Mouse (Mus musculus) limb, embryonic 10.5 days (tissue): ENCODE data around the gene Setd1b. TPM values are rescaled to one million over a fixed set of nuclear protein-coding genes. Genes with fewer than 3 reads are reported as not detected.
A peak's percentile ranks its signal among the peaks of the same experiment; 100 is the strongest.

Experiments used
- DNase-seq: peaks from one replicate; pipeline ENCODE4 v3.0.0-alpha.2; 2017; ENCODE audit warnings: low spot score
- H3K27ac ChIP-seq: fragments of 300-500 bp; sonication (generic); 2 replicates; pipeline ENCODE4 v1.5.1; 2016; ENCODE audit warnings: mild to moderate bottlenecking
- H3K27me3 ChIP-seq: fragments of 300-500 bp; sonication (generic); 2 replicates; pipeline ENCODE4 v1.6.1; 2016; ENCODE audit warnings: low read depth, mild to moderate bottlenecking; ENCODE audit not compliant: poor library complexity, severe bottlenecking
- H3K36me3 ChIP-seq: fragments of 300-500 bp; sonication (generic); 2 replicates; pipeline ENCODE4 v1.6.1; 2016; ENCODE audit warnings: mild to moderate bottlenecking, moderate library complexity
- H3K4me1 ChIP-seq: fragments of 300-500 bp; sonication (generic); 2 replicates; pipeline ENCODE4 v1.6.1; 2016
- H3K4me3 ChIP-seq: fragments of 300-500 bp; sonication (generic); 2 replicates; pipeline ENCODE4 v1.5.1; 2016; ENCODE audit warnings: mild to moderate bottlenecking, moderate library complexity
- H3K9me3 ChIP-seq: fragments of 300-500 bp; sonication (generic); replicated peaks from 2 replicates; pipeline ENCODE4 v1.6.1; 2016; ENCODE audit warnings: mild to moderate bottlenecking
- WGBS: fragments of 180-500 bp; shearing (Covaris S2); methylation state at CpG from one replicate; pipeline ENCODE4 v1.1.7; 2016; 5-methylcytosine and 5-hydroxymethylcytosine counted together
- polyA plus RNA-seq: library from polyadenylated mRNA; unstranded; fragments of >200 nt; fragmentation: Nextera tagmentation; extraction: Ambion mirVana; gene quantifications from 2 replicates; pipeline ENCODE4 v1.2.1, GENCODE M21; 2016

The Setd1b gene
- polyA plus RNA-seq, 1 experiment from 2014 or later: 10.6 TPM

DNA sequence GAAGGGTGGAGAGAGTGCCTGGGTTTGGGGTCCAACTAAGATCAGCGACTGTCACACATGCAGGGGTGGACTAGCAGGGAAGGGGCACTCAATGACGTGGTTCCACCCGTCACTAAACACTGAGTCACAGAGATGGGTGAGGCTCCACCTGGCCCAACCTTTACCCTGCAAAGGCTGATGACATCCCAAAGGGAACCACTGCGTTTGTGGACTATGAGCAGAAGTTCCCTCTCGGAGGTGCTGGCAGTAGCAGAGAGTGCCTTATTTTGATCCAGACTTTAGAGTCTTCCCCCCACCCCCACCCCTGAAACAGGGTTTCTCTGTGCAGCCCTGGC, 11.2 kb upstream of the Setd1b start:
- Histone ChIP-seq H3K27me3 (peaks cover 4% of the 10 kb centered on the region; the same call in 1 of the 2 replicates), H3K4me1 (peaks cover 47% of the 10 kb centered on the region), H3K9me3 (no peaks in the 10 kb centered on the region), H3K36me3 (peaks cover 52% of the 10 kb centered on the region), H3K27ac (no peak overlapping the region), H3K4me3 (no peak overlapping the region)
- no peak for DNase-seq
- WGBS: 88% methylated on average over 5 of the region's 5 CpGs

GRCm38 (mm10) chr5:123132308-123133071, 9.5 kb upstream of the Setd1b start, which contains the start of gene Rhof:
Rhof (minus strand) TSS chr5:123132692.
- 3% methylated on average over 44 of the region's 44 CpGs for WGBS
- H3K27ac ChIP-seq: peak within 1 kb of the TSS; percentile 69

GRCm38 (mm10) chr5:123133083-123133783, 8.8 kb upstream of the Setd1b start:
- Histone ChIP-seq H3K4me3 (peak overlapping the region; percentile 26), H3K4me1 (peaks cover 72% of the 10 kb centered on the region), H3K27me3 (peaks cover 4% of the 10 kb centered on the region; the same call in 1 of the 2 replicates), H3K9me3 (no peaks in the 10 kb centered on the region), H3K36me3 (peaks cover 51% of the 10 kb centered on the region), H3K27ac (no peak overlapping the region)
- 21% methylated on average over 18 of the region's 18 CpGs for WGBS
- DNase-seq: peak; percentile 91

More at GRCm38 (mm10) chr5:123132308-123133071, 9.5 kb upstream of the Setd1b start, which contains the start of gene Rhof:
- Histone ChIP-seq H3K36me3 (peaks cover 48% of the 10 kb centered on the region), H3K4me1 (peaks cover 64% of the 10 kb centered on the region), H3K27me3 (peaks cover 4% of the 10 kb centered on the region; the same call in 1 of the 2 replicates), H3K9me3 (no peaks in the 10 kb centered on the region), H3K4me3 (peak within 1 kb of the TSS; percentile 53)
- peak; percentile 87 for DNase-seq

DNA sequence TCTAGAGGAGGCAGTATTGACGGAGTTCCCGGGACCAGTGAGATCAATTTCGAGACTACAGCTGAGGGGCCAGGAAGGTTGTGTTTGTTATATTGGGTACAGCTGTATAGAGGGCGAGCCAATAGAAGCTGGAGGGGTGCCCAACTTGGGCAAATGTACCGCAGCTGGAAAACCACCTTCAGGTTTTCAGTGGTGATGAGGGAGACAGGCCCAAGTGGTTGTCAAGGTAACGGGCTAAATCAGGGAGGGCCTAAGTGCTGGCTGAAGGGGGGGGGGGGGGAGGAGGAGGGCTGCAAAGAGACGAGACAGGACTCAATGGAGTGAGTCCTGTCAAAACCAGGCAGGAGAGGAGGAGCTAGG, 8.2 kb upstream of the Setd1b start:
- Histone ChIP-seq H3K4me3 (peak overlapping the region; percentile 26), H3K9me3 (no peaks in the 10 kb centered on the region), H3K4me1 (peaks cover 77% of the 10 kb centered on the region), H3K36me3 (peaks cover 51% of the 10 kb centered on the region), H3K27me3 (peaks cover 4% of the 10 kb centered on the region; the same call in 1 of the 2 replicates), H3K27ac (no peak overlapping the region)
- no peak for DNase-seq
- 46% methylated on average over 6 of the region's 7 CpGs for WGBS

GRCm38 (mm10) chr5:123134186-123134874, 7.7 kb upstream of the Setd1b start:
- peak overlapping the region; percentile 99 for H3K4me3 ChIP-seq
- H3K27me3 ChIP-seq: peaks cover 4% of the 10 kb centered on the region; the same call in 1 of the 2 replicates
- DNase-seq: no peak
- H3K36me3 ChIP-seq: peaks cover 51% of the 10 kb centered on the region
- 49% methylated on average over 13 of the region's 13 CpGs for WGBS
- H3K4me1 ChIP-seq: peaks cover 79% of the 10 kb centered on the region
- H3K27ac ChIP-seq: peak overlapping the region; percentile 100
- H3K9me3 ChIP-seq: no peaks in the 10 kb centered on the region

DNA sequence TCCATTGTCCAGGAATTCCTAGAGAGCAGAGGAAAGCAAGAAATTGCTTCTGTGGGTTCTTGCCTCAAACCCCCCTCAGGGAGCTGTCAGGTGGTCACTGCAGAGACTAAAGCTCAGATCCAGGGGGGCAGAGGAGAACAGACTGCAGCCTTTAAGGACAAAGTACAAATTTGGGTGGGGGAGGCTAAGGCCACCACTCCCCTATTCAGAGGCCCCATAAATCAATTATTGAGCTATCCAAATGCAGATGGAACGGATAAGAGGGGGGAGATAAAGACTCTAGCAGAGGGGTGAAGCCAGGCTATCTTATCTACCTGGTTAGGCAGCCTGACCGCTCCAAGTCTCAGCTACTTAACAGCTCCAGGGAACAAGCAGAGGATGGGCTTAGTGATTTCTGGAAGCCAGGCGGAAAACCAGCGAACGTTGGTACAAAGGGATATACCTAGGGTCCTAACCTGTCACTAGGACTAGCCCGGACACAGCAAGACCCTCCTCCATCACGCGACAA, 7.1 kb upstream of the Setd1b start:
- 16% methylated on average over 8 of the region's 8 CpGs for WGBS
- Histone ChIP-seq H3K9me3 (no peaks in the 10 kb centered on the region), H3K36me3 (peaks cover 45% of the 10 kb centered on the region), H3K27ac (peak overlapping the region; percentile 100), H3K4me3 (peak overlapping the region; percentile 99), H3K4me1 (peaks cover 81% of the 10 kb centered on the region), H3K27me3 (peaks cover 4% of the 10 kb centered on the region; the same call in 1 of the 2 replicates)
- DNase-seq: no peak

DNA sequence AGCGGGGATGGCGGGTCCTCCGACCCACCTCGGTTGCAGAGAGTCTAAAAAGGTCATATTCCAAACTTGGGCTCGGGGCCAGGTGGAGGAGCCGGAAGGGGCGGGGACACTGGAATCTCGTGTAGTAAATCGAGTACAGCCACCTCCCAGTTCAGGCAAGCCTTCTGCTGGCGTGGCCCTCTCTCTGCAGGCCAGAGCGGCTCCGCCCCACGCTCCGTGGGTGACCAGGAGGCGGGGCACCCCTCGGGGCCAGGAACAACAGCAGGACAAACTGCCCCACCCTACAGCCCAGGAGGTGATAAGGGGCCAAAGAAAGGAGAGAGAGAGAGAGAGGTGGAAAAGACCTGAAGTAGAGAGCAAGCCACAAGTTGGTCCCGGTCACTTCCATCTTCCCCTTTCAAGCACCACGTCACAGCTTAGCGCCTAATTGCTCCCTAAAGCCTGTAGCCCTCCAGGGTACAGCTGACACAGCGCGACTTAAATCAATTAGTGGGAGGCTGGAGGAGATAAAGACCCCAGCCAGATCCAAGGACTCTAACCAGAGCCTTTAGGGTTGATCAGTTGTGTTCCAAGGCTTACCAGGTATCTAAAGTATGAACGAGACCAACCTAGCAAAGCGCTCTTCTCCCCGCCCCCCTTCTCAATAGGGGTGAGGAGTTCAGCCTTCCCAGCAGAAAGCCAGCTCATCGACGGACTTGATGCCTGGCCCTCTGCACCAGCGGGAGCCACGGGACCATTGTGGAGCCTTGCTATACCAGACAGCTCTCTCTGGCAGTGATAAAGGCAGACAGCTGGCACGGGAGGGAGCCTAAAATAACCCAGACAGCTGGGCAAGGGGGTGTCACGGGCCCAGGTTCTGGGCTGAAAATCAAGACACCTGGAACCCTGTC, 6.3 kb upstream of the Setd1b start:
- Histone ChIP-seq H3K4me1 (peaks cover 81% of the 10 kb centered on the region), H3K36me3 (peaks cover 39% of the 10 kb centered on the region), H3K27me3 (peaks cover 2% of the 10 kb centered on the region; the same call in 1 of the 2 replicates), H3K4me3 (peak overlapping the region; percentile 99), H3K9me3 (no peaks in the 10 kb centered on the region), H3K27ac (peak overlapping the region; percentile 100)
- 3% methylated on average over 30 of the region's 30 CpGs for WGBS
- DNase-seq: peak; percentile 76

GRCm38 (mm10) chr5:123136361-123137043, 5.5 kb upstream of the Setd1b start:
- Histone ChIP-seq H3K36me3 (peaks cover 39% of the 10 kb centered on the region), H3K9me3 (no peaks in the 10 kb centered on the region), H3K4me3 (peak overlapping the region; percentile 99), H3K27me3 (no peaks in the 10 kb centered on the region; the same call in 1 of the 2 replicates), H3K4me1 (peaks cover 76% of the 10 kb centered on the region), H3K27ac (peak overlapping the region; percentile 100)
- under 1% methylated on average over 13 of the region's 13 CpGs for WGBS
- DNase-seq: peak; percentile 83

DNA sequence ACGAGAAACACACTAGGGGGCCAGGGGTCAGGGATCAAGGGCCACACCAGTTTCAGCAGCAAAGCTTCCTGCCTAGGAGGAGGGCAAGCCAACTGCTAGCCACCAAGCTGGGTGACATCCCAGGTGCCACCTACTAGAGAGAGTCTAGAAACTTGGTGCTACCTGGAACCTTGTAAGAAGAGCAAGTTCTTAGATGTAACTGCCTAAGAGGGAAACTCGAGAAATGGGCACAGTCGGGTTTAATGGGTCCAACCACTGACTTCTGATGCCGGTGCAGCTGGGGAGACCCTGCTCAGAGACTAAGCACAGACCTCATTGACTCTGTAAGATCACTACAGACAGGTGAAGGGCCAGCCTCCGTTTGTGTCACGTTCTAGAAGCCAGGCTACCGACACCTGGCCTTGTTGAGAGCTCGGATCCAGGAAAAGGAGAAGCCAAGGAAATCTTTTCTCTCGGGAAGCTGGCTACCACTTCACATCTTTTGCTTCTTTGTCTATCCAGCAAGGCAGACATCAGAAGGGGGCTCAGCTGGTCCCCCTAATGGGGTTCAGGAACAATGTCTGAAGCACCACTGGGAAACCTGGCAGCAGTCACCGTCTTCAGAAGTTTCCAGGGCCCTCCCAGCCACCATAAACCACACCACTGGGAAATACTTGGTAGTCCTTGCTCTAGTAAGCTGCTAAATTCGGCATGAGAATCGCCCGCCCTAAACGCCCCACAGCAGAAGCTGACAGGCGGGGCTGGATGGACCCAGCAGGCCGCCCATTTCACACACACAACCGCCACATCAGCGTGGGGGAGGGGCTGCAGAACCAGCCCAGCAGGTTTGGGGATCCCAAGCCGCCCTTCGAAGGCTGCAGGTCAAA, 4.7 kb upstream of the Setd1b start:
- peaks cover 39% of the 10 kb centered on the region for H3K36me3 ChIP-seq
- H3K27me3 ChIP-seq: no peaks in the 10 kb centered on the region
- no peaks in the 10 kb centered on the region for H3K9me3 ChIP-seq
- H3K4me1 ChIP-seq: peaks cover 68% of the 10 kb centered on the region
- peak overlapping the region; percentile 99 for H3K4me3 ChIP-seq
- WGBS: 2% methylated on average over 20 of the region's 20 CpGs
- peak; percentile 84 for DNase-seq
- peak overlapping the region; percentile 100 for H3K27ac ChIP-seq

- Histone ChIP-seq H3K27me3 (no peaks in the 10 kb centered on the region), H3K36me3 (peaks cover 39% of the 10 kb centered on the region), H3K4me3 (peak overlapping the region; percentile 99), H3K27ac (peak overlapping the region; percentile 100), H3K4me1 (peaks cover 63% of the 10 kb centered on the region), H3K9me3 (no peaks in the 10 kb centered on the region)
- no peak for DNase-seq
- under 1% methylated on average over 6 of the region's 6 CpGs for WGBS
Observed at GRCm38 (mm10) chr5:123137910-123138229, 4.1 kb upstream of the Setd1b start.
